Mouse (Mus musculus) c-Kit-negative CD71-positive TER-119-positive erythroid progenitor cells, embryonic 14.5 days (primary cell): Measurements from ENCODE around the gene Rapgef4.
A peak's percentile ranks its signal among the peaks of the same experiment; 100 is the strongest.

Experiments
- DNase-seq: peaks from one replicate; pipeline ENCODE4 v3.0.0-alpha.2; 2013; ENCODE audit warnings: low read depth, low spot score

Rapgef4 gene

DNA sequence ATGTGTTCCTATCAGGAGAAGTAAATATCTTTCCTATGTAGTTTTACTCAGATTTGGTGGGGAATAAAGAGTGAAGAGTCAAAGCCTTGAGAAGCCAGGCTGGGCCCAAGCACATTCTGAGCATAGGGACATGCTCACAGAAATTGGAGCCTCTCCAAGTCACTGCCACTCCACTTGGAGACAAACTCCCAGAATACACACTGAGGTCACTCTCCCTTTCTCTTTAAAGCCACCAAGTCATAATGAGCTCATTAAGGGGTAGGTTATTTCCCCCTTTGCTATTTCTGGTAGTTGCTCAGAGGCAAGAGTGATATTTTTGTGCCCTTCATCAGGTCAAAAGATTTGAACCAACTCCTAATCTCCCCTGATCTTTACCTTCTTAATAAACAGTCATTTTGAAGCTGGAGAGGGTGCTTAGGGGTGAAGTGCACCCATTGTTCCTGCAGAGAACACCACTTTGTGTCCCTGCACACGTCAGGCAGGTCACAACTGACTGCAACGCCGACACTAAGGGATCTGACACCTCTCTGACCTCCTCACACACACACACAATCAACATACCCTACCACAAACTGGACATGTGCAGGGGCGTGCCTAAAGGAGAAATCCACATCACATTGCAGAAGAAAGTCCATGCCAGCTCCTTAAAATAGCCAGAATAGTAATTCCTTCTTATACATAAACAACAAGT is 288.8 kb downstream of the Rapgef4 start:
- DNase-seq = no peak

DNA sequence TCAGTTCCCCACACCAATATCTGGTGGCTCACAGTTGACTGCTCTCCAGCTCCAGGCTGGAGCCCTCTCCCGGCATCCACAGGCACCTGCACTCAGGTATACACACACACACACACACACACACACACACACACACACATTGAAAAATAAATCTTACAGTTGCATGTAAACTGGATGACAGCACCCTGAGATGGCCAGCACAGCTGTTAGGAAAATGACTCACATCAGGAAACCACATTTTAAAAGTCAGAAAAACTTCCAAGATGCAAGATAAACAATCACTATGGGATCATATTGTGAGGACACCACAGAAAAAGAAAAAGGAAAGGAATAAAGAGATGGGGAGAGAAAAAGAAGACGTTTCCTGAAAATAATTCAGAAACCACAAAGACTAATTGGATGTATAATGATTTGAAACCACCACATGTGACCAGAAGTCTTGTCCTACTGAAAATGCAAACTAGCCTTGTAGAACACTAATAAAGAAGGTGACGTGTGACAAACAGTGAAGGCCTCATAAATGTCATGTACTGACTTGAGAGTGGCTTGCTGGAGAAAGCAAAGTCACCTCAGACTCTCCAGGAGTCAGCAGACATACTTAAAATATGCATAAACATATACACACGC is 297.3 kb downstream of the Rapgef4 start:
- DNase-seq = no peak

DNA sequence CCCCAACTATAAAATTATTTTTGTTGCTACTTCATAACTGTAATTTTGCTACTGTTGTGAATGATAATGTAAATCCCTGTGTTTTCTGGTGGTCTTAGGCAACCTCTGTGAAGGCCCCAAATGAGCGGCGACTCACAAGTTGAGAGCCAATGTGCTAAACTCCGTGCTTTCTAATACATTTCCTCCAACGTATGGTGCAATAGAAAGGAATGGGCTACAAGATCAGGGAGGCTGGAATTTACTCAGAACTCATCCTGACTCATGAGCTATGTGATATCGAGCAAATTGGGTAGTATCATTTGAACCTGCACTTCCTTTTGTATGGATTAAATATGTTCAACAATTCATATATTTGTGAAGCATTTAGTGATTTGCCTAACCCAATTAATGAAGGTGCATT is 299.5 kb downstream of the Rapgef4 start:
- DNase-seq = no peak

DNA sequence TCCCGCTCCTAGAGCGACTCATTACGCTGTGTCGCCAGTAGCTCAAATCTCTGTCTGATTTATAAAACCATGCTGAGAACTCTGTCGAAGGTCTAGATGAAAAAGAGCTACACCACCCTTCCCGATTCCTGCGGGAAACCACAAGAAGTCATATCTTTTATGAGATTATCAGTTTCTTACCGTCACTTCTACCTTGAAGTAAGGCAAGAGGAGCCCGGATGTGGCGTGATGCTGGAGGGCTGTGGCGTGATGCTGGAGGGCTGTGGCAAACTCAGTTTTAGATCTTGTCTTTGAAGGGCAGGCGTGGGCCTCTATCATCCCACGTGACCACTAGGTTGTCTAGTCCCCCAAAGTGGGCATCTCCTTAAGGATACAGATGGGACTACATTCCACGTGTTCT is 300.9 kb downstream of the Rapgef4 start:
- no peak for DNase-seq

DNA sequence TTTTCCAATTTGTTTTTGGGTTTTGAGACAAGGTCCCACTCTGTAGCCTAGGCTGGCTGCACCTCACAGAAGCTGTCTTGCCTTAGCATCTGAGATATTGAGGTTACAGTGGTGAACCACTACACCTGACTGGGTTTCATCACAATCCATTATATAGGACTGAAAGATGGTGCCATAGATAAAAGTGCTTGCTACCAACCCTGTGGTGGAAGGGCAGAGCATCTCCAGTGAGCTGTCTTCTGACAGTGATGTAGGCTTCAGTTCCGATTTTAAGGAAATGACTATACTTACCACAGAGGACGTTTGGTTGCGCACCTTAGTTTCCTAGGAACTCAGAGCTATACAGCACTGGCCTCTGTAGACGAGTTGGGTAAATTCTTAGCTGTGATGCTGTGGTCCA is 301.7 kb downstream of the Rapgef4 start:
- DNase-seq = no peak

DNA sequence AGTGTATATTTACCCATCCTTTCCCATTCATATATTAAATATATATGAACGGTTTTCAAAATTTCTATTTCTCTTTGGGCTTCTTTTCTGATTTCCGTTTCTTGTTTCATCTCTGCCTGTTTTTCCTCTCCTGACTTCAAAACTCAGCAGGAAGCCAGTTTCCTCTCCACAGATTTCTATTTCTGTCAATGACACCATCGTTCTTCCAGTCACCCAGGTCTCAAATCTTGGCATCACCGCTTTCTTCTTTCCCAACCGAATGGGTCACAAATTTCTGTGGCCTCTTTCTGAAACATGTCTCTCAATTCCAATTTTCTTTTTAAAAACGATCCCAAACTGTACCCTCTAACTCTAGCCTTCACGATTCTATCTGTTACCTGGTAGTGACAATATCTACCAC is 303.6 kb downstream of the Rapgef4 start:
- DNase-seq = no peak

DNA sequence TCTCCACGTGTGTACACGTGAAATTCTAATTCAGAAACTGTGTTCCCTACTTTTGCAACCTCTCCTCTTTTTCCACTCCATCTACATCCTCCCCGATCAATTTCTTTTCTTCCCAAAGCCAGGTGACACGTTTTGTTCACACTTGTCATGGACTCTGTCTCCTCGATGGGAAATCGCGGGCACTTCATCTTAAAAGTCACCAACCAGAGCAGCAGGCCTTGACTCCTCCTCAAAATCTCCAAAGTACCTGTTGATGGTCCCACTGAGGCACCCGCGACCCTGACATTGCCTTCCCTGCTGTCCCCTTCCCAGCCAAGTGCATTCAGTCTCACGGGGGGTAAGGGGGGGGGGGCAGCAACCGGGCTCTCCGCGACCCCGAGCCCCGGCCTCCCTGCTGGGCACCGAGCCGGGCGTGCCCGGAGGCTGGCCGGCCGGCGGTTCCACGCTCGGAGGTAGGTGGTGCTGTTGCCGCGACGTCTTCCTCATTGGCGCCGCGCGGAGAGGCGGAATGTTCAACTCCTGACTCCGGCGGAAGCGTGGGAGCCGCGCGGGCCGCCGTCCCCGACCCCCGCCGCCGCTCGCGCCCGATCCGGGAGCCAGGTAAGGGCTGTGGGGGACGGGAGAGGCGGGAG is 304.3 kb downstream of the Rapgef4 start, which contains the start of gene Map3k20:
Map3k20 (plus strand) TSS at position 382 of the 632 bp plus-strand sequence.
- DNase-seq = no peak

DNA sequence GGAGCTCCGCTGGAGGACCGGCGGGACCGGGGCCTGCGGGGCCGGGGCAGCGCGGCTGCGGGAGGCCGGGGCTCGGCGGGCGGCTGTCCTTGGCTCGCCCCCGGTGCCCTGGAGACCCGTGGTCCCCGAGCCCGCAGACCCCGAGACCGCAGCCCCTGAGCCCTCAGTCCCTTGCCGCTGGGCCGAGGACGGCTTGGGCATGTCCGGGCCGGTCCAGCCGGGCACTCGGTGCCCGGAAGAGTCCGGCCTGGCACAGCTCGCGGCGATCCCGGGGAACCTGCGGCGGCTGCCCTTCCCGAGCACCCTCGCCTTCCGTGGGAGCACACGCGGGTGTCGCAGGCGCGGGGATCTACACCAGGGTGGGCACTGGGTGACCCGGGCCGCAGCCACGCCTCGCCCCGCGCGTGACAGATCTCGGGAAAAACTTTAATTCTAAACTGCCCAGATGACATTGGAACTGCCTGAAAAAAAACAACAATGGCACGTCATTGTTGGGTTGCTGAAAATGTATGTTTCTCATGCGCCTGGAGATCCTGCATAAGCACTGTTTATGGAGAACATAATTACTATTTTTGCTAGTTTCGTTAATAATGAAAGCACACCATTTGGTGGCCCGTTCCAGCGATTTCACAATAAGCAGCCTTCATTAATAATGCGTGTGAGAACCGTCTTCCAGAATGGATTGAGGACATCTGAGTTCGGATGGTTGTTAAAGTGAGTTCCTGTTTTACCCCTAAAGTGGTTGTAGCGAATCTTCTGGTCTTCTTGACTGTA is 305.0 kb downstream of the Rapgef4 start:
- DNase-seq = no peak

DNA sequence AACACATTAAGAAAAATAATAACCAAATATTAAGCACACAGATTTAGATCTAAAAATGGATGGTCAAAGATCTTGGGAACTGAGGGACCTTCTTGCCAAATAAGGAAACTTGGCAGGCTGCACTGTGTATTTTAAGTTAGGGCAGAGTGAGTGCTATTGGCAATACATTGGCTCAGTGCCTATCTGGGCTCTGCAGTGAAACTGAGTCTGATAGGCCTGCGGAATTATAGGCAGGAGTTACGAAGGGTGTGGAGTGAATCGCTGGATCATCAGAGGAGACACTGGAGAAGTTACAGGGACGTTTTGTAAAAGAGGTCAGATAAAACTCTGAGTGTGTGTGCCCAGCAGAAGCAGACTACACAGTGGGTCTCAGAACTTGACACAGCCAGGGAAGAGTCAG is 306.1 kb downstream of the Rapgef4 start:
- peak; percentile 51 for DNase-seq

DNA sequence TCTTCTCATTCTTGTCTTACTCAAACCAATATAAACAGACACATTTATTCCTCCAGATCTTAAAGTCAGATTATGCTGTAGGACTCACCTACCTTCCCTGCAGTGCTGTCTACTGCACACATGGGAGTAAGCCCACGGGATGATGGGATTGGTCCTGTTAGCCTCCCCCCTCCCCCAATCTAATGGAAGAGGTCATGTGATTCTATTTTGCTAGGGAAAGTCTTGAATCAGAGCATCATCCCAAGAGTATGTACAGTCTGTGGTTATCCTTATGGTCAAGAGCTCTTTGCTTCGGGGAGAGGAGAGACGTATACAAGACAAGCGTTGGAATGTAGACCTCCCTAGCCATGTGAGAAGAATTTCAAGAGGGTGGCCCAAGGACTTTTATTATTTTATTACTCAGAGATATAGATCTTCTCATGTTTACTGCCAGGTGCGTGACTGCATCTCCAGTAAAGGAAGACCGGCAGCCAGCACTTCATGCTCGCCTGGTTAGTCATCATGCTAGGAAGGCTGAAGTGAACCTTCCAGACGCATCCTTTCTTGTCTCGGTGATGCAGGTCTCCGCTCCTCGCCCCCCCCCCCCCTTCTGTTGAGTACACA is 308.0 kb downstream of the Rapgef4 start:
- DNase-seq = no peak

DNA sequence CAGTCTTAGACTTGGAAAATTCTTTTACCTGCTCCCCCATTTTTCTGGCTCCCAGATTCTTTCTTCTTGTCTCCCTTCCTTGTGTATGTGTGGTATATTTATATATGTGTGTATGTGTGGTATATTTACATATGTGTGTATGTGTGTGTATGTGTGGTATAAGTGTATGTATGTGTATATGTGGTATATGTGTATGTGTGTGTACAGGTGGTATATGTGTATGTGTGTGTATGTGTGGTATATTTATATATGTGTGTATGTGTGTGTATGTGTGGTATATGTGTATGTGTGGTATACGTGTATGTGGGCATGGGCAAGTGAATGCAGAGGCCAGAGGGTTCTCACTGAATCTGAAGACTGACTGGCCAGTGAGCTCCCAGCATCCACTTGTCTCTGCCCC is 310.1 kb downstream of the Rapgef4 start:
- no peak for DNase-seq

DNA sequence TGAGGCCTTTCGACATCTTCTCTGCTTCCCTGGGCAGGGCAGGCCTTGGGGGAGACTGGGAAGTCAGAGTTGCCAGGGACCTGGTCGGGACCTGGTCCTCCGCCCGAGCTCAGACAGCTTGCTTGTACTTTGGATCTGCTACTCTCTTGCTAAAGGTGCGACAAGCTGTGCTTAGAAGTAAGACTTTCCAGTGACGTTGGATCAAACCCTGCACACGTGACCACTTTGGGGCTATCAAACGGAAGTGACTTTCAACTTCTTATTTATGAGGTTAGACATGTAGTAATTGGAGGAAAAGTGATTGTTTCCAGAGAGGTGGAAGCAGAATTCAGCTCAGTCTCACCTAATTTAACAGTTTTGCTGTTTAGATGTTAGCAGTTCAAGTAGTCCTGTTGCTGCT is 311.5 kb downstream of the Rapgef4 start:
- no peak for DNase-seq

DNA sequence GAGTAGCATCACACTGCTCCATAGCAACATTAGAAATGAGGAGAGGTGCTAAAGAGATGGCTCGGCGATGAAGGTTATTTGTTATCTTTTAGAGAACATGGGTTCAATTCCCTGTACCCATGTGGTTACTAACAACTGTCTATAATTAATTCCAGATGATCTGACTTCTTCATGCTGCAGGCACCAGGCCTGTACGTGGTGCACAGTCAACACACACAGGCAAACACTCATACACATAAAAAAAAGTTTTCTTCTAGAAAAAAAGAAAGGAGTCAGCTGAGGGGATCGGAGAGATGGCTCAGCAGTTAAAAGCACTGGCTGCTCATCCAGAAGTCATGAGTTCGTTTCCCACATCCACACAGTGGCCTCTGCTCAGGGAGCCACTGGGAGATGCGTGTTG is 314.0 kb downstream of the Rapgef4 start:
- no peak for DNase-seq

DNA sequence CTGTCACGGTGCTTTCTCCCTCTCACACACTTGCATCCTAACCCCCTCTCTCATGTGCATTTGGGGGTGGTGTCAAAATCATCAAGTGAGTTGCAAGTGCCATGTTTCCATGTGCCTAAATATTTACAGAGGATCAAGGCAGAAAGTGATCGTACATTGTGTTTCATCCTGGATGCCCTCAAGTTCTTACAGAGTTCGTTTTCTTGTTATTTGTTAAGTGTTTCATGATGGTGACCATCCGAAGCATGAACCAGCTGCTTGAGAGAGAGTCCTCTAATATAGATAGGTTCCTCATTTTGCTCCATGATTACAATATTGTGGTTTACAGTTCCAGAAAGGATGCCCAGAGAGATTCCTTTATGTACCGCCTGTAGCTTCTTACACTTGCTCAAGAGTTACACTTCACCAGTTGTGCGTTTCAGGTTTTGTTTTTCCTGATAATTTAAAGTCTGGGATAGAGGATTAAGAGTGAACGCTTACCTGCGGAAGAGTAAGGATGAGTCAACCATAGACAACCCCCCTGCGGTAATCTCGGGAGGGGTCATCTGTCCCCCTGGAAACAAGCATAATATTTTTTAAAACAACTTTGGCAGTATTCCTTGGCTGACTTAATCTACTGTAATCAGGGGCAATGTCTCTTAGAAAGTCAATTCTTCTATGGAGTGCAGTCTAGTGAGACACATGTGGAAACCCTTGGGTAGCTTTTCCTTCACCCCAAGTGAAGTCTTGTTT is 316.1 kb downstream of the Rapgef4 start:
- DNase-seq = no peak

DNA sequence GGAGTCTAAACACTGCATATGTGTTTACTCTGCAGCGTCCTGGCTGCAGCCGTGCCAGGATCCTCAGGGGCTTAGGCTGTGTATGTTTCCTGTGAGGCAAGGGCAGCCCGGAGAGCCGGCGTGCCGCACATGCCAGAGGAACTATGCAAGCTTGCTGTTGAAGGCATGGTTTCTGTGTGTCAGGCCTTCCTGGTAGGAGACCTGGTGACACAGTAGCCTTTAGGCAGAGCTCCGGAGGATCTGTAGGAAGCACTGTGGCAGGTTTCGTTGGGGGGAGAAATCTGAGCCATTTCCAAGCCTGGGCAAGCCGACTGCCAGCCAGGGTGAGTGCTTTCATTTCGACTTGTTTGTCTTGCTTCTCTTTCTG is 316.7 kb downstream of the Rapgef4 start:
- DNase-seq = no peak

DNA sequence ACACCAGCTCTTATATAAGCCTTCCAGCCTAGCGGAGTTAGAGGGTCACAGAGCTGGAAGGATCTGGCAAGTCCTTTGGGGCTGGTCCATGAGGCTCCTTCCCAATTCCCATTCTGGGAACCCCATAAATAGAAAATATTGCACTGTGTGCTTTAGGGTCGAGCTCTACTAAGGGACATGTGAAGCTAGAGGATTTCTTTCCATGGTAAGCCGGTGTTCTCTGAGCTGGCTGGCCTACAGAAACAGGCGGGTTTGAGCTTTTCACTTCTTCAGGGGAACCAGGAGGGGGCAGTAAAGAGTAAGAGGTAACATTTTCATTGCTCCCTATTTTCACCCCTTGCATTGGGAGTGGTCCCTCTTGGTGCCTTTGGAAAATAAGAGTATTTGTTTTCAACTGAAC is 317.4 kb downstream of the Rapgef4 start:
- no peak for DNase-seq

DNA sequence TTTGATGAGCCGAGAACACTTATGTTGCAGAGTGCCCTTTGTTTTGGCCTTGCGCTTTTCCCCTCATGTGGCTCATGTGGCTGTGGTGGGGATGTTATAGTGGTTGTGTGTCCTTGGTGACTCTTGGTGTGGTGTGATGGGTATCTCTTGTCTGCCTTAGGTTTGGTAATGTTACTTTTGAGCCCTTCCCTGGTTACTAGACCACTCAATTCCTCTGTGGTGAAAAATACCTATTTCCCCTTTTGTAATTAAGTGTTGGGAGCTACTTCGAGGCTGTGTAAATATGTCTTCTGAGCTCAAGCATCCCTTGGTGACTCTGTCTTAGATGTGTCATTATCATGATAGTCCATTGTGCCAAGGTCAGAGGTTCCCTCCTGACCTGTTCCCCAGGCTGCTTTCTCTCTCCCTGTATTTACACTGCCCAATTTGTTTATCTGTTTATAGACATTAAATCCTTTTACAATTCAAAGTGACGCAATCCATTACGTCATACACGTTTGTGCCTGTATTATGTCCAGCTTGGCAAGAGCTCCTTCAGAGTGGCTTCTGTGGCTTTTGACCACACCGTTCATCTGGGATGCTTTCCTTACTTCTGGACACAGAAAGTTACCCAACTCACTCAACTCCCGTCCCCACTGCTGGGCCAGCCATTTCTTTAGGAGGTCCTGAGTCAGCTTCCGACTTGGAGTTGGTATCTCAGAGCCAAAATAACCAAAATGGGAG is 320.3 kb downstream of the Rapgef4 start:
- DNase-seq = no peak

DNA sequence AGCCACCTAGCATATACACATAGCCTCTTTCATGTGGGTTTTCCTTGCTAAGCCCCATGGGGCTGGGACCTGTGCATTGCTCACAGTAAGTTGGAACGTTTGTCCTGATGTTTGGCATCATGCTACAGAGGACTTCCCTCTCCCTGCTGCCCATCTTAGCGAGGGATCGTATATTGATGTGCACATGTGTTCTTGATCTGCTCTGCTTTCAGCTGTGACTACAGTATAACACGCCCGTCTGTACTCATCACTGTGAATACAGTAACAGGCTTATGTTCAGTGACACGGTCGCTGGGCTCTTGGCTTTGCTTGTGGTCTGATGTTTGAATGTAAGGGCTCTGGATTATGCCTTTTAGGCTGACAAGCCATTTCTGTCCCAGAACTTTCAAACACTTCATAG is 324.7 kb downstream of the Rapgef4 start:
- no peak for DNase-seq
